ENCODE assay signal across 11 mouse cellular contexts in the genomic region with DNA sequence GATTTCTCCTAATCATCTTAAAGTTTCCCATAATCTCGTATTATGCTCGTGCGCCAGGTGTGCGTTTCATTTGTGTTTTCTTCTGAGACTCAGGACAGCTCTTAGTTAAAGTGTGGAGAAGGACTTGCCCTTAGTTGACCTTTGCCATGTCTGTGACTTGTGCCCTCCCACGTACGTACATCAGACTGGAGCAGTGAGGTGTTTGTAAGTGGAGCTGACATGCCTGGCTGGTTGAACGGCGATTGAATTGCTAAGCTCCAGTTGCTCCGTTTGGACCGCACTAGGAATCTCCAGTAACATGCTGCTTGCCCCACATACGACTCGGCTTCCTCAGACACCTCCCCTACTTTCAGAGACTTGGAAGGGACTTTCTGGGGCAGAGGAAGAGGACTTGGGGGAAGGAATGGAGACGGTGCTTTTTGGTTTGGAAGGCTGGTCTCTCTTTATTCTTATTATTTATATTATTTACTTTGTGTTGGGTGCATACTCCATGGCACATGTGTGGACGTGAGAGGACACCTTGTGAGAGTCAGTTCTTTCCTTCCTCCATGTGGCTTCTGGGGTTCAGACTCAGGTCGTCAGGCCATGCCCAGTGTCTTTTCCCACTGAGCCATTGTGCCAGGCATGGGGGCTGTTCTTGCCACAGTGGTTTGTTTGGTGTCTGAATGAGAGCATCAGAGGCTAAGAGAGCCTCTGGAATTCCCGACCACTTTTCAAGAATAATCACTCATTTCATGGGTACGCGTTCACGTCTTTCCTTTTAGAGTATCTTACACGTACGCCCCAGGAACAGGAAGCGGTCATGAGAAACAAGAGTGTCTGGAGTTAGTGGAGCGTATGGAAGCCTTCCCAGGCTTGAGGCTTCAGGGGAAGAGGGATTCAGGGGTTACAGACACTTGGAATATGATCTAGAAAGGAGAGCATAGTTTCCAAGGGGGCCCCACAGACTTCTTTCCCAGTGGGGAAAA. TPM values are rescaled to one million over a fixed set of nuclear protein-coding genes. Genes with fewer than 3 reads are reported as not detected.
A peak's percentile ranks its signal among the peaks of the same experiment; 100 is the strongest.
DNase-seq lines count a peak whose midpoint lies in the region; ATAC-seq lines count a peak whose summit lies in the region.
"Had no signal": no experiment of that assay in that cellular context is flagged by ENCODE, and none has a peak within 500 bp of the region (broad histone marks: within the 10 kb centered on the region; RNA-seq: fewer than 3 reads in every experiment).

No protein-coding gene starts in this region.

- intact Hi-C loops in heart, postnatal 36 days (cut with DNase I) = loop anchor here (5.0 kb wide), 1 partner anchor 40 kb away; a partner anchor contains a TSS
- intact Hi-C loops in left cerebral cortex, postnatal 36 days (cut with DNase I) = no loop called here

- H3K9me3 ChIP-seq in heart, embryonic 10.5 days = no peaks in the 10 kb centered on the region
- no peaks in the 10 kb centered on the region for H3K9me3 ChIP-seq in embryonic facial prominence, embryonic 14.5 days (ENCODE audit: control insufficient read depth, low read length)
- H3K9me3 ChIP-seq: hindbrain, embryonic 13.5 days; neural tube, embryonic 12.5 days had no signal

- H3K4me2 ChIP-seq in embryonic facial prominence, embryonic 14.5 days (ENCODE audit: low read depth, low read length) = no peak overlapping the region
- H3K4me2 ChIP-seq: hindbrain, embryonic 13.5 days; neural tube, embryonic 12.5 days had no signal

- peaks cover 71% of the 10 kb centered on the region for H3K4me1 ChIP-seq in heart, embryonic 10.5 days
- H3K4me1 ChIP-seq in embryonic facial prominence, embryonic 14.5 days (ENCODE audit: control insufficient read depth, insufficient read depth, low read length) = peaks cover 23% of the 10 kb centered on the region

- H3K4me3 ChIP-seq in heart, embryonic 10.5 days = no peak overlapping the region
- H3K4me3 ChIP-seq in embryonic facial prominence, embryonic 14.5 days (ENCODE audit: low read depth, low read length) = no peak overlapping the region
- H3K4me3 ChIP-seq: hindbrain, embryonic 13.5 days; neural tube, embryonic 12.5 days had no signal

- H3K27me3 ChIP-seq in heart, embryonic 10.5 days (ENCODE audit: insufficient read depth, poor library complexity, severe bottlenecking) = no peaks in the 10 kb centered on the region
- no peaks in the 10 kb centered on the region for H3K27me3 ChIP-seq in embryonic facial prominence, embryonic 14.5 days (replicated peaks; ENCODE audit: control insufficient read depth, insufficient read depth, low read length)
- H3K27me3 ChIP-seq: hindbrain, embryonic 13.5 days; neural tube, embryonic 12.5 days had no signal

- 0 out of 2 replicates have a peak, but pooled peaks have one; percentile 27 for ATAC-seq in embryonic facial prominence, embryonic 14.5 days (ENCODE audit: low read depth)

- peak overlapping the region; percentile 62; the same call in 1 of the 2 replicates for H3K27ac ChIP-seq in heart, embryonic 10.5 days
- H3K27ac ChIP-seq in embryonic facial prominence, embryonic 14.5 days (replicated peaks; ENCODE audit: low read depth, low read length) = peak overlapping the region; percentile 69
- H3K27ac ChIP-seq: neural tube, embryonic 12.5 days had no signal

- no peak for DNase-seq in heart, embryonic 10.5 days (ENCODE audit: low spot score)
- no peak for DNase-seq in heart, postnatal 36 days
- DNase-seq in B cell, adult 2 months = peak; percentile 33 to 34
- peak; percentile 49 for DNase-seq in embryonic facial prominence, embryonic 14.5 days (ENCODE audit: low spot score)
- DNase-seq in kidney, postnatal 4 days = peak; percentile 45 to 70
- no peak for DNase-seq in layer of hippocampus, postnatal 25 days (ENCODE audit: extremely low spot score in 1 of 2, low spot score in 1 of 2)
- no peak for DNase-seq in left cerebral cortex, postnatal 36 days (ENCODE audit: low spot score in 2 of 2)
- DNase-seq in natural killer cell, adult 2 months (ENCODE audit: low spot score in 2 of 2) = no peak
- DNase-seq: cerebellum, adult 11 months had no signal

- H3K9ac ChIP-seq in embryonic facial prominence, embryonic 14.5 days (ENCODE audit: low read depth, low read length) = no peak overlapping the region
- H3K9ac ChIP-seq: neural tube, embryonic 12.5 days had no signal

- WGBS in heart, embryonic 10.5 days = 61% methylated on average over 23 of the region's 23 CpGs
- 62% methylated on average over 23 of the region's 23 CpGs for WGBS in embryonic facial prominence, embryonic 14.5 days

- H3K36me3 ChIP-seq in heart, embryonic 10.5 days = peaks cover 27% of the 10 kb centered on the region
- H3K36me3 ChIP-seq in embryonic facial prominence, embryonic 14.5 days (ENCODE audit: control insufficient read depth, insufficient read depth, low read length) = peaks cover 33% of the 10 kb centered on the region

RNA-seq across cellular contexts. Expression of a gene that starts 20.5 kb away (rescaled TPM):
- polyA plus RNA-seq in heart, embryonic 10.5 days (2016; fragmentation: Nextera tagmentation; extraction: Ambion mirVana) = 129 and 133 TPM in 2 replicates
- 10 to 100 TPM; 17.4 to 19.5 TPM for total RNA-seq in heart, postnatal 36 days (2021)
- 99.2 and 123 TPM in 2 replicates for polyA plus RNA-seq in embryonic facial prominence, embryonic 14.5 days (2014; fragmentation: Nextera tagmentation; extraction: Ambion mirVana)
- 100 to 1,000 TPM; 172 to 174 TPM for total RNA-seq in layer of hippocampus, postnatal 25 days (2021)
- 100 to 1,000 TPM; 183 to 198 TPM for total RNA-seq in left cerebral cortex, postnatal 36 days (2021)

RNA-seq across cellular contexts. Expression of a gene that starts 39.8 kb away (rescaled TPM):
- 13.5 and 19.4 TPM in 2 replicates for polyA plus RNA-seq in heart, embryonic 10.5 days (2016; fragmentation: Nextera tagmentation; extraction: Ambion mirVana)
- total RNA-seq in heart, postnatal 36 days (2021) = 1 to 10 TPM; 3.4 to 5.6 TPM
- polyA plus RNA-seq in embryonic facial prominence, embryonic 14.5 days (2014; fragmentation: Nextera tagmentation; extraction: Ambion mirVana) = 29.6 and 30.2 TPM in 2 replicates
- 10 to 100 TPM; 11.2 to 15.8 TPM for total RNA-seq in layer of hippocampus, postnatal 25 days (2021)
- 10 to 100 TPM in 1 of 2 experiments, 1 to 10 TPM in 1; 9.5 to 14.2 TPM for total RNA-seq in left cerebral cortex, postnatal 36 days (2021)

RNA-seq across cellular contexts. Expression of a gene that starts 45.1 kb away (rescaled TPM):
- polyA plus RNA-seq in heart, embryonic 10.5 days (2016; fragmentation: Nextera tagmentation; extraction: Ambion mirVana) = 0.11 and 0.13 TPM in 2 replicates
- total RNA-seq in heart, postnatal 36 days (2021) = under 1 TPM; 0.14 to 0.19 TPM
- 0.93 and 1.4 TPM in 2 replicates for polyA plus RNA-seq in embryonic facial prominence, embryonic 14.5 days (2014; fragmentation: Nextera tagmentation; extraction: Ambion mirVana)
- total RNA-seq in layer of hippocampus, postnatal 25 days (2021) = 1 to 10 TPM; 1.4 to 1.9 TPM
- 1 to 10 TPM; 3.6 to 4.7 TPM for total RNA-seq in left cerebral cortex, postnatal 36 days (2021)

RNA-seq across cellular contexts. Expression of a gene that starts 56.7 kb away (rescaled TPM):
- polyA plus RNA-seq in heart, embryonic 10.5 days (2016; fragmentation: Nextera tagmentation; extraction: Ambion mirVana) = 0.20 TPM in 1 of 2 replicates, not detected in the other
- under 1 TPM; 0.28 to 0.30 TPM for total RNA-seq in heart, postnatal 36 days (2021)
- 0.17 and 0.40 TPM in 2 replicates for polyA plus RNA-seq in embryonic facial prominence, embryonic 14.5 days (2014; fragmentation: Nextera tagmentation; extraction: Ambion mirVana)
- total RNA-seq in layer of hippocampus, postnatal 25 days (2021) = under 1 TPM in 1 of 2 experiments, not detected in 1; 0.22 TPM
- total RNA-seq in left cerebral cortex, postnatal 36 days (2021) = 1 to 10 TPM in 1 of 2 experiments, under 1 TPM in 1; 0.22 to 1.1 TPM
- polyA plus RNA-seq: hindbrain, embryonic 13.5 days had no signal

Comparison
In these comparisons a context has a peak if more than half of its experiments do, and no peak if none do; other contexts are left out.
1. DNase-seq: peak in B cell, adult 2 months (2 of 2), embryonic facial prominence, embryonic 14.5 days (single experiment) and kidney, postnatal 4 days (2 of 2); none in heart, embryonic 10.5 days (single experiment), heart, postnatal 36 days (0 of 2), layer of hippocampus, postnatal 25 days (0 of 2), left cerebral cortex, postnatal 36 days (0 of 2) and natural killer cell, adult 2 months (0 of 2).
2. RNA of a gene that starts 20.5 kb away (total RNA-seq): 183 to 198 TPM in left cerebral cortex, postnatal 36 days and 172 to 174 TPM in layer of hippocampus, postnatal 25 days; 17.4 to 19.5 TPM in heart, postnatal 36 days; every median in the first group is over 4 times any median in the second.